Comparison of ENCODE assay signal across 8 mouse cellular contexts in the genomic region with DNA sequence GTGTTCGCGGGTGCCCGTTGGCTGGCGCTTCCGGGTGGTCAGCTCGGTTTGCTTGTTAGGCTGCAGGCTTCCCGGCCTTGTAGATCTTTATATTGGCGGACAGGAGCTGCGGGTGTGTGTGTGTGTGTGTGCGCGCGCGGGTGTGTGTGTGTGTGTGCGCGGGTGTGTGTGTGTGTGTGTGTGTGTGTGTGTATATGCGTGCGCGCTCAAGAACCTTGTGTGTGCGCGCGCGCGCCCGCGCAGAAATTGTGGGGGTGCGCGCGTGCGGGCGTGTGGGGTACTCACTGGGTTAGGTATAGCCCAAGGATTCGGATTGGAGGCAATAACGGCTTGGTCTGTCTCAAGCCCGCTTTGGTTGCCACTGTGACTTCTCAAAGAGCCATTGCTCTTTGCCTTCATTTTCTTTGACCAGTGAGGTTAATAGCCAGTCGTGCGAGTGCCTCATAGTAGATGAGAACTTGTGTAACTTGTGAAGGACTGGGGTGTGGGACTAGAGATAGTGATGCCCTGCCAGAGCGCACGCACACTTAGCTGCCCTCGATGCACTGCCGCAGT. TPM values are rescaled to one million over a fixed set of nuclear protein-coding genes. Genes with fewer than 3 reads are reported as not detected.
DNase-seq lines count a peak whose midpoint lies in the region; ATAC-seq and TF ChIP-seq lines count a peak whose summit lies in the region.

No protein-coding gene starts in this region.

- intact Hi-C loops in heart, postnatal 36 days (cut with DNase I), result loop anchor here (5.0 kb wide), 1 partner anchor 46 kb away; no protein-coding TSS in a partner anchor
- intact Hi-C loops in left cerebral cortex, postnatal 36 days (cut with DNase I), result no loop called here

- TF ChIP-seq POLR2A in bone marrow macrophage, adult 2 months (IDR thresholded peaks at IDR 0.05; ENCODE audit: borderline replicate concordance, low read depth, low read length), result no peak

- H3K4me2 ChIP-seq in hindbrain, embryonic 13.5 days, result peak overlapping the region; percentile 84
- peak overlapping the region; percentile 79 for H3K4me2 ChIP-seq in stomach, embryonic 16.5 days (ENCODE audit: low read depth, low read length)

- DNase-seq in heart, adult 9 months (ENCODE audit: low spot score in 2 of 2), result peak; percentile 15 to 18
- DNase-seq in heart, postnatal 36 days, result no peak
- DNase-seq in forebrain, embryonic 10.5 days (ENCODE audit: extremely low spot score, low spot score), result peak; percentile 22
- peak; percentile 52 to 56 for DNase-seq in left cerebral cortex, postnatal 36 days (ENCODE audit: low spot score in 2 of 2)

- peak overlapping the region; percentile 88 for H3K4me3 ChIP-seq in bone marrow macrophage, adult 2 months (ENCODE audit: insufficient read depth, low read length)
- peak overlapping the region; percentile 98 for H3K4me3 ChIP-seq in forebrain, embryonic 10.5 days
- peak overlapping the region; percentile 87 for H3K4me3 ChIP-seq in hindbrain, embryonic 13.5 days
- H3K4me3 ChIP-seq in stomach, embryonic 16.5 days (replicated peaks; ENCODE audit: low read length), result peak overlapping the region; percentile 94

- peak overlapping the region; percentile 29 for H3K27ac ChIP-seq in bone marrow macrophage, adult 2 months (ENCODE audit: insufficient read depth, low read depth, low read length)
- peak overlapping the region; percentile 93 for H3K27ac ChIP-seq in forebrain, embryonic 10.5 days
- peak overlapping the region; percentile 90 for H3K27ac ChIP-seq in hindbrain, embryonic 13.5 days
- H3K27ac ChIP-seq in stomach, embryonic 16.5 days (ENCODE audit: low read length), result peak overlapping the region; percentile 89

- H3K4me1 ChIP-seq in bone marrow macrophage, adult 2 months (ENCODE audit: control insufficient read depth, insufficient read depth, low read length), result peaks cover 2% of the 10 kb centered on the region
- H3K4me1 ChIP-seq in forebrain, embryonic 10.5 days, result peaks cover 18% of the 10 kb centered on the region
- peaks cover 23% of the 10 kb centered on the region for H3K4me1 ChIP-seq in hindbrain, embryonic 13.5 days (replicated peaks)
- H3K4me1 ChIP-seq in stomach, embryonic 16.5 days (ENCODE audit: control insufficient read depth, insufficient read depth, low read length), result peaks cover 8% of the 10 kb centered on the region

- H3K9ac ChIP-seq in hindbrain, embryonic 13.5 days, result peak overlapping the region; percentile 94
- H3K9ac ChIP-seq in stomach, embryonic 16.5 days (ENCODE audit: low read length), result peak overlapping the region; percentile 93

- no peaks in the 10 kb centered on the region for H3K27me3 ChIP-seq in forebrain, embryonic 10.5 days (ENCODE audit: poor library complexity, severe bottlenecking)
- H3K27me3 ChIP-seq in hindbrain, embryonic 13.5 days, result no peaks in the 10 kb centered on the region
- H3K27me3 ChIP-seq in stomach, embryonic 16.5 days (ENCODE audit: control insufficient read depth, insufficient read depth, low read length), result no peaks in the 10 kb centered on the region

- 6% methylated on average over 39 of the region's 39 CpGs for WGBS in forebrain, embryonic 10.5 days
- WGBS in hindbrain, embryonic 13.5 days, result 4% methylated on average over 39 of the region's 39 CpGs
- WGBS in stomach, embryonic 16.5 days, result 2% methylated on average over 38 of the region's 39 CpGs

- no peaks in the 10 kb centered on the region; the same call in 1 of the 2 replicates for H3K9me3 ChIP-seq in forebrain, embryonic 10.5 days
- no peaks in the 10 kb centered on the region for H3K9me3 ChIP-seq in hindbrain, embryonic 13.5 days
- peaks cover 7% of the 10 kb centered on the region; the same call in 1 of the 2 replicates for H3K9me3 ChIP-seq in stomach, embryonic 16.5 days (replicated peaks; ENCODE audit: control insufficient read depth, low read length)

- no peak for TF ChIP-seq CTCF in bone marrow macrophage, adult 2 months (IDR thresholded peaks at IDR 0.05; ENCODE audit: low read depth, low read length)

- H3K36me3 ChIP-seq in forebrain, embryonic 10.5 days (replicated peaks), result peaks cover 29% of the 10 kb centered on the region
- peaks cover 8% of the 10 kb centered on the region for H3K36me3 ChIP-seq in hindbrain, embryonic 13.5 days
- peaks cover 7% of the 10 kb centered on the region; the same call in 1 of the 2 replicates for H3K36me3 ChIP-seq in stomach, embryonic 16.5 days (ENCODE audit: control insufficient read depth, insufficient read depth, low read length)

- peak; percentile 65 for ATAC-seq in hindbrain, embryonic 13.5 days (ENCODE audit: low FRiP score)
- ATAC-seq in megakaryocyte progenitor cell, adult 5-6 weeks (replicated peaks; ENCODE audit: poor library complexity), result peak; percentile 72
- ATAC-seq in stomach, embryonic 16.5 days (ENCODE audit: insufficient read depth, low FRiP score), result peak; percentile 60; the same call in 1 of the 2 replicates

RNA-seq across cellular contexts. Expression of a gene that starts 0.5 kb away (rescaled TPM):
- total RNA-seq in heart, postnatal 36 days (2021), result 1 to 10 TPM; 5.0 to 5.2 TPM
- 12.8 and 13.0 TPM in 2 replicates for polyA plus RNA-seq in bone marrow macrophage, adult 2 months (2012; ENCODE audit: insufficient read depth, insufficient read length, missing spikeins)
- 42.8 and 43.9 TPM in 2 replicates for polyA plus RNA-seq in forebrain, embryonic 10.5 days (2016; fragmentation: Nextera tagmentation; extraction: Ambion mirVana)
- 33.8 and 35.4 TPM in 2 replicates for polyA plus RNA-seq in hindbrain, embryonic 13.5 days (2015; fragmentation: Nextera tagmentation; extraction: Ambion mirVana)
- total RNA-seq in left cerebral cortex, postnatal 36 days (2021), result 10 to 100 TPM; 13.2 to 14.9 TPM
- 6.4 and 8.2 TPM in 2 replicates for total RNA-seq in megakaryocyte progenitor cell, adult 5-6 weeks (2015)
- 4.5 and 4.8 TPM in 2 replicates for total RNA-seq in megakaryocyte progenitor cell, adult 5-6 weeks (2017)
- 28.6 and 32.9 TPM in 2 replicates for polyA plus RNA-seq in stomach, embryonic 16.5 days (2015; fragmentation: Nextera tagmentation; extraction: Ambion mirVana)

RNA-seq across cellular contexts. Expression of a gene that starts 21.1 kb away (rescaled TPM):
- total RNA-seq in heart, postnatal 36 days (2021), result not detected
- not detected in 2 replicates for polyA plus RNA-seq in bone marrow macrophage, adult 2 months (2012; ENCODE audit: insufficient read depth, insufficient read length, missing spikeins)
- polyA plus RNA-seq in forebrain, embryonic 10.5 days (2016; fragmentation: Nextera tagmentation; extraction: Ambion mirVana), result 0.14 TPM in 1 of 2 replicates, not detected in the other
- 0.09 and 0.12 TPM in 2 replicates for polyA plus RNA-seq in hindbrain, embryonic 13.5 days (2015; fragmentation: Nextera tagmentation; extraction: Ambion mirVana)
- total RNA-seq in left cerebral cortex, postnatal 36 days (2021), result under 1 TPM in 1 of 2 experiments, not detected in 1; 0.22 TPM
- total RNA-seq in megakaryocyte progenitor cell, adult 5-6 weeks (2015), result 0.39 TPM in 1 of 2 replicates, not detected in the other
- total RNA-seq in megakaryocyte progenitor cell, adult 5-6 weeks (2017), result 0.20 TPM in 1 of 2 replicates, not detected in the other
- polyA plus RNA-seq in stomach, embryonic 16.5 days (2015; fragmentation: Nextera tagmentation; extraction: Ambion mirVana), result 0.05 TPM in 1 of 2 replicates, not detected in the other

RNA-seq across cellular contexts. Expression of a gene that starts 25.3 kb away (rescaled TPM):
- total RNA-seq in heart, postnatal 36 days (2021), result not detected
- polyA plus RNA-seq in bone marrow macrophage, adult 2 months (2012; ENCODE audit: insufficient read depth, insufficient read length, missing spikeins), result not detected in 2 replicates
- not detected in 2 replicates for polyA plus RNA-seq in forebrain, embryonic 10.5 days (2016; fragmentation: Nextera tagmentation; extraction: Ambion mirVana)
- polyA plus RNA-seq in hindbrain, embryonic 13.5 days (2015; fragmentation: Nextera tagmentation; extraction: Ambion mirVana), result not detected in 2 replicates
- not detected for total RNA-seq in left cerebral cortex, postnatal 36 days (2021)
- total RNA-seq in megakaryocyte progenitor cell, adult 5-6 weeks (2015), result not detected in 2 replicates
- not detected in 2 replicates for total RNA-seq in megakaryocyte progenitor cell, adult 5-6 weeks (2017)
- polyA plus RNA-seq in stomach, embryonic 16.5 days (2015; fragmentation: Nextera tagmentation; extraction: Ambion mirVana), result not detected in 2 replicates

RNA-seq across cellular contexts. Expression of a gene that starts 55.4 kb away (rescaled TPM):
- 10 to 100 TPM; 26.2 to 28.5 TPM for total RNA-seq in heart, postnatal 36 days (2021)
- polyA plus RNA-seq in bone marrow macrophage, adult 2 months (2012; ENCODE audit: insufficient read depth, insufficient read length, missing spikeins), result 125 and 126 TPM in 2 replicates
- polyA plus RNA-seq in forebrain, embryonic 10.5 days (2016; fragmentation: Nextera tagmentation; extraction: Ambion mirVana), result 28.8 and 33.9 TPM in 2 replicates
- 43.6 and 45.0 TPM in 2 replicates for polyA plus RNA-seq in hindbrain, embryonic 13.5 days (2015; fragmentation: Nextera tagmentation; extraction: Ambion mirVana)
- 10 to 100 TPM; 36.7 to 38.6 TPM for total RNA-seq in left cerebral cortex, postnatal 36 days (2021)
- 58.6 and 71.3 TPM in 2 replicates for total RNA-seq in megakaryocyte progenitor cell, adult 5-6 weeks (2015)
- total RNA-seq in megakaryocyte progenitor cell, adult 5-6 weeks (2017), result 119 and 152 TPM in 2 replicates
- polyA plus RNA-seq in stomach, embryonic 16.5 days (2015; fragmentation: Nextera tagmentation; extraction: Ambion mirVana), result 26.6 and 27.9 TPM in 2 replicates

RNA-seq across cellular contexts. Expression of a gene that starts 56.9 kb away (rescaled TPM):
- 10 to 100 TPM; 29.4 to 39.8 TPM for total RNA-seq in heart, postnatal 36 days (2021)
- 72.4 and 84.2 TPM in 2 replicates for polyA plus RNA-seq in bone marrow macrophage, adult 2 months (2012; ENCODE audit: insufficient read depth, insufficient read length, missing spikeins)
- 92.5 and 95.1 TPM in 2 replicates for polyA plus RNA-seq in forebrain, embryonic 10.5 days (2016; fragmentation: Nextera tagmentation; extraction: Ambion mirVana)
- 71.2 and 72.4 TPM in 2 replicates for polyA plus RNA-seq in hindbrain, embryonic 13.5 days (2015; fragmentation: Nextera tagmentation; extraction: Ambion mirVana)
- total RNA-seq in left cerebral cortex, postnatal 36 days (2021), result 10 to 100 TPM; 69.2 to 84.8 TPM
- total RNA-seq in megakaryocyte progenitor cell, adult 5-6 weeks (2015), result 32.6 and 43.0 TPM in 2 replicates
- 36.4 and 40.8 TPM in 2 replicates for total RNA-seq in megakaryocyte progenitor cell, adult 5-6 weeks (2017)
- polyA plus RNA-seq in stomach, embryonic 16.5 days (2015; fragmentation: Nextera tagmentation; extraction: Ambion mirVana), result 66.7 and 76.8 TPM in 2 replicates

Comparison
In these comparisons a context has a peak if more than half of its experiments do, and no peak if none do; other contexts are left out.
1. DNase-seq: peak in heart, adult 9 months (2 of 2), forebrain, embryonic 10.5 days (single experiment) and left cerebral cortex, postnatal 36 days (2 of 2); none in heart, postnatal 36 days (0 of 2).
2. H3K27ac ChIP-seq: peak in every context shown above with its lines; median percentile 93 in forebrain, embryonic 10.5 days; 90 in hindbrain, embryonic 13.5 days; 89 in stomach, embryonic 16.5 days; 29 in bone marrow macrophage, adult 2 months.
3. Peak in every context shown above with its lines, with median percentiles within 50 percentile points of each other: H3K4me3 ChIP-seq and ATAC-seq.